Mouse (Mus musculus) kidney, adult 18-20 months (tissue): ENCODE measurements around the gene Camta2.

Source experiments
- DNase-seq: peaks from one replicate; pipeline ENCODE4 v3.0.0; 2021

Gene Camta2

GRCm38 (mm10) chr11:70687601-70688199 is at the start of gene Camta2:
Camta2 (minus strand) TSS chr11:70688105.
- peak; percentile 91 for DNase-seq

GRCm38 (mm10) chr11:70733256-70733655 is 45.4 kb upstream of the Camta2 start:
- no peak for DNase-seq

- DNase-seq: no peak
Measured at GRCm38 (mm10) chr11:70731178-70731577, 43.3 kb upstream of the Camta2 start.

- peak; percentile 39 for DNase-seq
Measured at GRCm38 (mm10) chr11:70730427-70731038, 42.6 kb upstream of the Camta2 start.

GRCm38 (mm10) chr11:70727385-70727784 is 39.5 kb upstream of the Camta2 start:
- DNase-seq: no peak

- DNase-seq: no peak
Measured at GRCm38 (mm10) chr11:70726585-70726984, 38.7 kb upstream of the Camta2 start.

GRCm38 (mm10) chr11:70724706-70725105 is 36.8 kb upstream of the Camta2 start:
- peak; percentile 30 for DNase-seq

GRCm38 (mm10) chr11:70721072-70721471 is 33.2 kb upstream of the Camta2 start:
- DNase-seq: no peak

GRCm38 (mm10) chr11:70720567-70720966 is 32.7 kb upstream of the Camta2 start:
- DNase-seq: no peak

GRCm38 (mm10) chr11:70718481-70718880 is 30.6 kb upstream of the Camta2 start:
- no peak for DNase-seq

GRCm38 (mm10) chr11:70715832-70716231 is 27.9 kb upstream of the Camta2 start:
- no peak for DNase-seq

GRCm38 (mm10) chr11:70713222-70713621 is 25.3 kb upstream of the Camta2 start:
- DNase-seq: no peak

GRCm38 (mm10) chr11:70711026-70711425 is 23.1 kb upstream of the Camta2 start:
- no peak for DNase-seq

GRCm38 (mm10) chr11:70706127-70706526 is 18.2 kb upstream of the Camta2 start:
- no peak for DNase-seq

GRCm38 (mm10) chr11:70702781-70703180 is 14.9 kb upstream of the Camta2 start:
- DNase-seq: no peak

- no peak for DNase-seq
Measured at GRCm38 (mm10) chr11:70701984-70702733, 14.3 kb upstream of the Camta2 start.

- DNase-seq: no peak
Measured at GRCm38 (mm10) chr11:70701221-70701955, 13.5 kb upstream of the Camta2 start.

- DNase-seq: peak; percentile 86
Measured at GRCm38 (mm10) chr11:70700613-70701012, 12.7 kb upstream of the Camta2 start.

- peak; percentile 98 for DNase-seq
Measured at GRCm38 (mm10) chr11:70699722-70700556, 12.0 kb upstream of the Camta2 start, which contains the start of the genes Inca1 and Kif1c. Inca1 (minus strand) TSS chr11:70700155. Kif1c (plus strand) TSS chr11:70700548.

GRCm38 (mm10) chr11:70699051-70699450 is 11.1 kb upstream of the Camta2 start:
- no peak for DNase-seq

GRCm38 (mm10) chr11:70697376-70697775 is 9.5 kb upstream of the Camta2 start:
- no peak for DNase-seq

GRCm38 (mm10) chr11:70693504-70693903 is 5.6 kb upstream of the Camta2 start:
- DNase-seq: no peak
